Mouse (Mus musculus): ENCODE results near the gene Aes. TPM values are rescaled to one million over a fixed set of nuclear protein-coding genes. Genes with fewer than 3 reads are reported as not detected.

Aes gene
- total RNA-seq, 2 experiments from 2014 or later: 1,011 to 1,083 TPM

- peak; percentile 66 for DNase-seq
Observed at GRCm38 (mm10) chr10:81597137-81597950, 38.1 kb downstream of the Aes start.

GRCm38 (mm10) chr10:81598342-81598741 is 39.1 kb downstream of the Aes start:
- DNase-seq: no peak

GRCm38 (mm10) chr10:81598871-81599270 is 39.6 kb downstream of the Aes start:
- DNase-seq: no peak

- DNase-seq: no peak
Observed at GRCm38 (mm10) chr10:81599630-81600029, 40.3 kb downstream of the Aes start.

GRCm38 (mm10) chr10:81600096-81600495 is 40.8 kb downstream of the Aes start:
- peak in 1 of 2 experiments; percentile 17 for DNase-seq

GRCm38 (mm10) chr10:81600738-81601203 is 41.5 kb downstream of the Aes start, which contains the start of gene Tle6:
Gene Tle6, minus strand, starts transcription at chr10:81601073.
- peak; percentile 96 for DNase-seq

- DNase-seq: no peak
Observed at GRCm38 (mm10) chr10:81601396-81601905, 42.2 kb downstream of the Aes start.

- DNase-seq: peak; percentile 37 to 61
Observed at GRCm38 (mm10) chr10:81602741-81603151, 43.5 kb downstream of the Aes start.

- DNase-seq: no peak
Observed at GRCm38 (mm10) chr10:81604019-81604967, 45.0 kb downstream of the Aes start.

- peak; percentile 90 to 94 for DNase-seq
Observed at GRCm38 (mm10) chr10:81604968-81605665, 45.8 kb downstream of the Aes start.

- DNase-seq: no peak
Observed at GRCm38 (mm10) chr10:81605666-81605973, 46.3 kb downstream of the Aes start.

GRCm38 (mm10) chr10:81605974-81606751 is 46.9 kb downstream of the Aes start, which contains the start of gene BC025920:
Gene BC025920, plus strand, starts transcription at chr10:81606270.
- DNase-seq: peak; percentile 96 to 99

GRCm38 (mm10) chr10:81608308-81608707 is 49.0 kb downstream of the Aes start:
- DNase-seq: no peak

GRCm38 (mm10) chr10:81612779-81613178 is 53.5 kb downstream of the Aes start:
- no peak for DNase-seq

GRCm38 (mm10) chr10:81615486-81615885 is 56.2 kb downstream of the Aes start:
- no peak for DNase-seq

Other genes with a start within 250 kb of the Aes start
- gene Cactin, start 238.4 kb upstream of the Aes start, total RNA-seq (2021): 10 to 100 TPM; 14.6 to 15.8 TPM
- gene Tbxa2r, start 230.8 kb upstream of the Aes start, total RNA-seq (2021): 1 to 10 TPM; 2.5 to 2.7 TPM
- gene Gipc3, start 216.2 kb upstream of the Aes start, total RNA-seq (2021): 1 to 10 TPM; 3.4 to 4.7 TPM
- gene Hmg20b, start 209.0 kb upstream of the Aes start, total RNA-seq (2021): 10 to 100 TPM; 57.1 to 62.2 TPM
- 10 to 100 TPM; 11.0 to 12.7 TPM for gene Mfsd12, start 202.0 kb upstream of the Aes start, total RNA-seq (2021)
- under 1 TPM; 0.45 to 0.51 TPM for gene 4930404N11Rik, start 193.7 kb upstream of the Aes start, total RNA-seq (2021)
- gene Fzr1, start 181.0 kb upstream of the Aes start, total RNA-seq (2021): 10 to 100 TPM; 27.6 to 35.6 TPM
- 10 to 100 TPM; 49.9 to 59.6 TPM for gene Dohh, start 175.1 kb upstream of the Aes start, total RNA-seq (2021)
- gene Gm48551, start 175.0 kb upstream of the Aes start, total RNA-seq (2021): 1 to 10 TPM in 1 of 2 experiments, under 1 TPM in 1; 0.65 to 2.3 TPM
- under 1 TPM in 1 of 2 experiments, not detected in 1; 0.51 TPM for gene Gm48552, start 170.5 kb upstream of the Aes start, total RNA-seq (2021)
- gene Smim24, start 166.4 kb upstream of the Aes start, total RNA-seq (2021): 1 to 10 TPM; 1.9 to 2.2 TPM
- gene Nfic, start 103.9 kb upstream of the Aes start, total RNA-seq (2021): 10 to 100 TPM; 91.0 to 93.4 TPM
- gene Celf5, start 76.8 kb upstream of the Aes start, total RNA-seq (2021): under 1 TPM; 0.17 to 0.21 TPM
- gene Ncln, start 63.1 kb upstream of the Aes start, total RNA-seq (2021): 10 to 100 TPM; 61.9 to 64.3 TPM
- 1 to 10 TPM; 1.2 to 2.8 TPM for gene S1pr4, start 59.4 kb upstream of the Aes start, total RNA-seq (2021)
- gene Gna15, start 35.3 kb upstream of the Aes start, total RNA-seq (2021): 1 to 10 TPM; 1.4 to 1.5 TPM
- 10 to 100 TPM; 47.8 to 49.8 TPM for gene Gna11, start 14.3 kb upstream of the Aes start, total RNA-seq (2021)
- 1 to 10 TPM; 4.7 to 7.1 TPM for gene Tle2, start 15.1 kb downstream of the Aes start, total RNA-seq (2021)
- 10 to 100 TPM in 1 of 2 experiments, 1 to 10 TPM in 1; 7.9 to 11.1 TPM for gene Tle6, start 41.6 kb downstream of the Aes start, total RNA-seq (2021)
- 1 to 10 TPM; 2.6 TPM for gene BC025920, start 46.8 kb downstream of the Aes start, total RNA-seq (2021)
- 1 to 10 TPM; 5.6 to 6.3 TPM for gene Sirt6, start 68.3 kb downstream of the Aes start, total RNA-seq (2021)
- gene Ankrd24, start 69.1 kb downstream of the Aes start, total RNA-seq (2021): 10 to 100 TPM in 1 of 2 experiments, 1 to 10 TPM in 1; 7.5 to 10.3 TPM
- gene Gm10778, start 89.6 kb downstream of the Aes start, total RNA-seq (2021): 1 to 10 TPM; 1.9 to 2.0 TPM
- gene Zfp433, start 145.3 kb downstream of the Aes start, total RNA-seq (2021): 1 to 10 TPM; 3.3 to 4.6 TPM
- 1 to 10 TPM; 1.8 to 2.3 TPM for gene Gm3055, start 211.7 kb downstream of the Aes start, total RNA-seq (2021)

Measured in heart, adult 18-20 months (tissue).